Mouse (Mus musculus) stomach, postnatal 0 days (tissue): ENCODE results near the gene Ext2. TPM values are rescaled to one million over a fixed set of nuclear protein-coding genes. Genes with fewer than 3 reads are reported as not detected.

Experiments
- ATAC-seq: fragments of 200-750 bp; cut with Nextera tagmentation; 2 replicates; pipeline ENCODE4 v1.8.0; 2017; ENCODE audit not compliant: low FRiP score, low TSS enrichment
- DNase-seq: peaks from one replicate; pipeline ENCODE4 v3.0.0-alpha.2; 2016; ENCODE audit warnings: low spot score
- H3K27ac ChIP-seq: fragments of 300-500 bp; sonication (generic); replicated peaks from 2 replicates; pipeline ENCODE4 v1.5.1; 2014; ENCODE audit warnings: mild to moderate bottlenecking, control low read depth
- H3K27me3 ChIP-seq: fragments of 300-500 bp; sonication (generic); 2 replicates; pipeline ENCODE4 v1.6.1; 2014; ENCODE audit warnings: low read length; ENCODE audit not compliant: control insufficient read depth, insufficient read depth
- H3K36me3 ChIP-seq: fragments of 300-500 bp; sonication (generic); 2 replicates; pipeline ENCODE4 v1.6.1; 2014; ENCODE audit warnings: low read length, mixed read lengths; ENCODE audit not compliant: control insufficient read depth, insufficient read depth
- H3K4me1 ChIP-seq: fragments of 300-500 bp; sonication (generic); replicated peaks from 2 replicates; pipeline ENCODE4 v1.6.1; 2014; ENCODE audit warnings: antibody characterized with exemption; ENCODE audit not compliant: control insufficient read depth, insufficient read depth
- H3K4me2 ChIP-seq: fragments of 300-500 bp; sonication (generic); replicated peaks from 2 replicates; pipeline ENCODE4 v1.6.1; 2014; ENCODE audit warnings: low read depth, mild to moderate bottlenecking, control low read depth, moderate library complexity
- H3K4me3 ChIP-seq: fragments of 300-500 bp; sonication (generic); 2 replicates; pipeline ENCODE4 v1.5.1; 2014; ENCODE audit warnings: low read depth, low read length, control low read depth
- H3K9ac ChIP-seq: fragments of 300-500 bp; sonication (generic); 2 replicates; pipeline ENCODE4 v1.6.1; 2014; ENCODE audit warnings: mild to moderate bottlenecking, low read length, control low read depth, mixed read lengths
- H3K9me3 ChIP-seq: fragments of 300-500 bp; sonication (generic); 2 replicates; pipeline ENCODE4 v1.6.1; 2016; ENCODE audit warnings: low read length; ENCODE audit not compliant: control insufficient read depth
- CTCF ChIP-seq: IDR thresholded peaks from 2 replicates; pipeline ENCODE4 v1.5.1; 2016; ENCODE audit warnings: antibody characterized with exemption, low read depth, mild to moderate bottlenecking, moderate library complexity
- EP300 ChIP-seq: optimal IDR thresholded peaks from 2 replicates; pipeline ENCODE3; 2016; ENCODE audit warnings: antibody characterized with exemption
- WGBS: fragments of 180-500 bp; shearing (Covaris S2); extraction: QIAGEN DNeasy Blood & Tissue Kit; methylation state at CpG from one replicate; pipeline ENCODE4 v1.1.7; 2014; 5-methylcytosine and 5-hydroxymethylcytosine counted together
- polyA plus RNA-seq: library from polyadenylated mRNA; unstranded; fragments of >200 nt; fragmentation: Nextera tagmentation; extraction: Ambion mirVana; gene quantifications from 2 replicates; pipeline ENCODE4 v1.2.1, GENCODE M21; 2015

Gene Ext2
- polyA plus RNA-seq, 1 experiment from 2014 or later: 51.2 TPM

- Histone ChIP-seq H3K4me2 (no peak overlapping the region), H3K4me3 (no peak overlapping the region), H3K4me1 (no peaks in the 10 kb centered on the region), H3K27ac (no peak overlapping the region), H3K9ac (no peak overlapping the region), H3K27me3 (no peaks in the 10 kb centered on the region), H3K36me3 (no peaks in the 10 kb centered on the region), H3K9me3 (no peaks in the 10 kb centered on the region)
- WGBS: 59% methylated on average over 9 of the region's 9 CpGs
- DNase-seq (no peak), ATAC-seq (no peak)
- TF ChIP-seq EP300 (no peak), CTCF (no peak)
Observed at GRCm38 (mm10) chr2:93690064-93690930, 132.1 kb downstream of the Ext2 start.

- H3K27ac ChIP-seq: no peak overlapping the region
- H3K27me3 ChIP-seq: no peaks in the 10 kb centered on the region
- no peak overlapping the region for H3K4me3 ChIP-seq
- 70% methylated on average over 8 of the region's 8 CpGs for whole genome bisulfite sequencing
- no peak overlapping the region for H3K4me2 ChIP-seq
- H3K4me1 ChIP-seq: no peaks in the 10 kb centered on the region
- DNase-seq: no peak
- no peak for TF ChIP-seq EP300
- no peak for TF ChIP-seq CTCF
- no peak overlapping the region for H3K9ac ChIP-seq
- no peak for ATAC-seq
- H3K36me3 ChIP-seq: no peaks in the 10 kb centered on the region
- H3K9me3 ChIP-seq: no peaks in the 10 kb centered on the region
Observed at GRCm38 (mm10) chr2:93683674-93684073, 138.7 kb downstream of the Ext2 start.

- no peaks in the 10 kb centered on the region for H3K9me3 ChIP-seq
- no peak for ATAC-seq
Observed at GRCm38 (mm10) chr2:93682601-93683202, 139.7 kb downstream of the Ext2 start.

GRCm38 (mm10) chr2:93681321-93681720 is 141.0 kb downstream of the Ext2 start:
- Histone ChIP-seq H3K36me3 (no peaks in the 10 kb centered on the region), H3K4me3 (no peak overlapping the region), H3K4me1 (no peaks in the 10 kb centered on the region), H3K27me3 (no peaks in the 10 kb centered on the region), H3K27ac (no peak overlapping the region), H3K9ac (no peak overlapping the region), H3K4me2 (no peak overlapping the region), H3K9me3 (no peaks in the 10 kb centered on the region)
- TF ChIP-seq EP300 (no peak), CTCF (no peak)
- DNase-seq: no peak
- 23% methylated on average over 5 of the region's 5 CpGs for WGBS
- no peak for ATAC-seq

More at GRCm38 (mm10) chr2:93682601-93683202, 139.7 kb downstream of the Ext2 start:
- TF ChIP-seq CTCF (no peak), EP300 (no peak)
- no peaks in the 10 kb centered on the region for H3K36me3 ChIP-seq
- H3K4me3 ChIP-seq: no peak overlapping the region
- no peak overlapping the region for H3K4me2 ChIP-seq
- no peaks in the 10 kb centered on the region for H3K4me1 ChIP-seq
- DNase-seq: no peak
- no peaks in the 10 kb centered on the region for H3K27me3 ChIP-seq
- H3K9ac ChIP-seq: no peak overlapping the region
- WGBS: 74% methylated on average over 7 of the region's 7 CpGs
- no peak overlapping the region for H3K27ac ChIP-seq

GRCm38 (mm10) chr2:93677231-93677630 is 145.1 kb downstream of the Ext2 start:
- TF ChIP-seq CTCF: no peak
- TF ChIP-seq EP300: no peak
- WGBS: 96% methylated on average over 14 of the region's 14 CpGs
- no peak overlapping the region for H3K4me3 ChIP-seq

GRCm38 (mm10) chr2:93671573-93672184 is 150.7 kb downstream of the Ext2 start:
- Histone ChIP-seq H3K4me2 (no peak overlapping the region), H3K36me3 (no peaks in the 10 kb centered on the region), H3K9me3 (no peaks in the 10 kb centered on the region), H3K9ac (no peak overlapping the region), H3K4me3 (no peak overlapping the region), H3K27me3 (no peaks in the 10 kb centered on the region), H3K4me1 (no peaks in the 10 kb centered on the region), H3K27ac (no peak overlapping the region)
- WGBS: 68% methylated on average over 15 of the region's 15 CpGs
- peak; percentile 33; the same call in 1 of the 2 replicates for ATAC-seq
- no peak for DNase-seq
- TF ChIP-seq CTCF (no peak), EP300 (no peak)

More at GRCm38 (mm10) chr2:93677231-93677630, 145.1 kb downstream of the Ext2 start:
- no peaks in the 10 kb centered on the region for H3K27me3 ChIP-seq
- H3K4me2 ChIP-seq: no peak overlapping the region
- no peaks in the 10 kb centered on the region for H3K36me3 ChIP-seq
- no peak overlapping the region for H3K9ac ChIP-seq
- H3K9me3 ChIP-seq: no peaks in the 10 kb centered on the region
- DNase-seq (no peak), ATAC-seq (no peak)
- H3K27ac ChIP-seq: no peak overlapping the region
- no peaks in the 10 kb centered on the region for H3K4me1 ChIP-seq
